Mouse (Mus musculus): ENCODE data around the gene Zcchc10. TPM values are rescaled to one million over a fixed set of nuclear protein-coding genes. Genes with fewer than 3 reads are reported as not detected.

Zcchc10 gene
- polyA plus RNA-seq, 1 experiment from 2014 or later, result 24.6 TPM

DNA sequence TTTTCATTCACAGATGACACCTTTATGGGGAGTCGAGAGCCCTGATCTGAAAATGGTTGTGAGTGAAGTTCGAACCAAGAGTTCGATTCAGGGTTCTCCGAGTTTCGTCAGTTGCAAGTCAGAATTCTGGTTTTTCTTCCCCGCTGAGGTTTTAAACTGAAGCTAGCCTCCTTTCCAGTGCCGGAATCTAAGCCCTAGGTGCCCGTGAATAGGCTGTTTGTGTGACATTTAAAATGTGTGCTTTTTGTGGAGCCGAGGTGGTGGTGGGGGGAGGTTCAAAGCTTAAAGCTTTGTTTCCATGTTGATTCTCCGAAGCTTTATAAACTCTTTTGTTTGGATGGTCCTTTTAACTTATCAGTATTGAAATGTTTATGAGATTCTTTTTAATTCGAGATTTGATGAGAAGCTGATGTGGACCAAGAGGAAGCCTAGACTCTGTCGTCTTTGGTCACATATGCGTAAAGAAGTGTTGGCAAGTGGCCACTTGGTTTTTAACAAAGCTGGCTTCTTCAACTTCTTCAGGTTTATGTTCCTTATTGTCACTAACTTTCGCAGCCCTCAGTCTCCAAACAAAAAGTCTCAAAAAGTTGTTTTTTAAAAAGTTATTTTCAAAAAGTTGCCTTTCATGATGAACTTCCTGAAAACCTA, 27.6 kb downstream of the Zcchc10 start:
- peak overlapping the region; percentile 98 for H3K27ac ChIP-seq (replicated peaks)
- DNase-seq (ENCODE audit: low spot score), result no peak
- peaks cover 17% of the 10 kb centered on the region for H3K4me1 ChIP-seq
- H3K4me3 ChIP-seq, result peak overlapping the region; percentile 97
- H3K36me3 ChIP-seq, result peaks cover 29% of the 10 kb centered on the region
- no peaks in the 10 kb centered on the region for H3K9me3 ChIP-seq (replicated peaks)
- 4% methylated on average over 14 of the region's 14 CpGs for WGBS
- no peaks in the 10 kb centered on the region; the same call in 1 of the 2 replicates for H3K27me3 ChIP-seq (ENCODE audit: low read depth, poor library complexity, severe bottlenecking)

DNA sequence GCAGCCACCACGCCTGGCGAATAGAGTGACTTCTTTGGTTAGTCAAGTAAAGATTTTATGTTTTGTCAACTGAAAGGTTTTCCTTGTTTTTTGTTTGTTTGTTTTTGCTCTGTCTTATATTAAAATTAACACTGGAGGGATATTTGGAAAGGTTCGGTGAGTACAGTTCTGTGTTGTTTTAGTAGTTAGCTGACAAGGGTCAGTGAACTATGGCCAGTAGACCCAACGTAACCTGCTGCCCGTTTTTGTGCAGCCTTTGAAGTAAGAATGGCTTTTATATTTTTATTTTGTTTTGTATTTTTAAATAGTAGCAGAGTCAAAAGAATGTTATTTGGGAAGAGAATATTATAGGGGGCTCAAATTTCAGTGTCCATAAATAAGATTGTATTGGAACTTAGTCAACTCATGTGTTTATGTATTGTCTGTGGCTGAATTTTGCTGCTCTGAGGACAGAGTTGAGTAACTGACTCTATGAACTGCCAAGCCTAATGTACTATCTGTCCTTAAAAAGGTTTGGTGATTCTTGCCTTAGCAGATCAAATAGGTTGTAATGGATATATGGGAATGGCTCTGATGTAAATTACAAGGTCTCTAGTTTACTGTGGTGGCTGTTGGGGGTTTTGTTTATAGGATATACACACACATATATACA, 34.2 kb downstream of the Zcchc10 start:
- Histone ChIP-seq H3K27me3 (ENCODE audit: low read depth, poor library complexity, severe bottlenecking) (no peaks in the 10 kb centered on the region), H3K4me1 (no peaks in the 10 kb centered on the region), H3K9me3 (replicated peaks) (no peaks in the 10 kb centered on the region), H3K36me3 (peaks cover 73% of the 10 kb centered on the region), H3K27ac (replicated peaks) (no peak overlapping the region), H3K4me3 (no peak overlapping the region)
- no peak for DNase-seq (ENCODE audit: low spot score)
- 93% methylated on average over 5 of the region's 5 CpGs for WGBS

DNA sequence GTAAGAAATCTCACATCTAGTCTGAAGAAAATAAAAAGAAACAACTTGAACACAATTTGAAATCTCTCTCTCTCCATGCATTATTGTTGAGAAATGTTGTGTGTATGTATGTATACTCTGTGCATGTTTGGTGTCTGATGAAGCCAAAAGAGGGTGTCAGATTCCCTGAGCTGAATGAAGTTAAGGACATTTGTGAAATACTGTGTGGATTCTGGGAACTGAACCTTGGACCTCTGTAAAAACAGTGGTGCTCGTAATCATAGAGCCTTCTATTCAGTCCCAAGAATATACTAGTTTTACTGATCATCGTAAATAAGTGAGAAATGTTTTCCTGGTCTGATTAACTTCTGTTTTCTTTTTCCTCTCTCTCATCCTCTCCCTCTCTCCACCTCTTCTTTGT, 42.6 kb downstream of the Zcchc10 start:
- no peak overlapping the region for H3K27ac ChIP-seq (replicated peaks)
- H3K9me3 ChIP-seq (replicated peaks), result no peaks in the 10 kb centered on the region
- no peaks in the 10 kb centered on the region for H3K27me3 ChIP-seq (ENCODE audit: low read depth, poor library complexity, severe bottlenecking)
- 94% methylated on average over 2 of the region's 2 CpGs for WGBS
- H3K36me3 ChIP-seq, result peaks cover 48% of the 10 kb centered on the region
- H3K4me3 ChIP-seq, result no peak overlapping the region
- no peaks in the 10 kb centered on the region for H3K4me1 ChIP-seq
- no peak for DNase-seq (ENCODE audit: low spot score)

DNA sequence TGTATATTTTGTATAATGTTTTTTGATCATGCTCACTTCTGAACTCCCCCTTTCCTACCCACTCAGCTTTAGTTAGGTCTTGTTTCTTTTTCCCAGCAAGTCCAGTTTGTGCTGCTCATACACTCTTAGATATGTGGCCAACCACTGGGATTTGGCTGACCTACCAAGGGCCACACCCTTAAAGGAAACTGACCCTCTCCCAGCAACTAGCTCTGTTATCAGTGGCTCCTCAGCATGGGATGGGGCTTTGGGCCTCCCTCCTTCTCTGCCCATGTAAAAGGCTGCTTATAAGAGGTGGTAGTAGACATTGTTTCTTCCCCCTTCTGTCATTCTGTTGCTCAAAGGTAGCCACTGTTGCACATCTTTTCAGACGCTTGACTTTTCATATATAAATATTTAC, 54.4 kb downstream of the Zcchc10 start:
- no peak overlapping the region for H3K4me3 ChIP-seq
- peaks cover 90% of the 10 kb centered on the region for H3K36me3 ChIP-seq
- WGBS, result 91% methylated on average over 1 of the region's 1 CpGs
- no peaks in the 10 kb centered on the region for H3K27me3 ChIP-seq (ENCODE audit: low read depth, poor library complexity, severe bottlenecking)
- H3K4me1 ChIP-seq, result no peaks in the 10 kb centered on the region
- H3K27ac ChIP-seq (replicated peaks), result no peak overlapping the region
- no peak for DNase-seq (ENCODE audit: low spot score)
- no peaks in the 10 kb centered on the region for H3K9me3 ChIP-seq (replicated peaks)

Other genes with a start within 250 kb of the Zcchc10 start
- gene Hspa4, start 24.2 kb upstream of the Zcchc10 start, polyA plus RNA-seq (2016; fragmentation: Nextera tagmentation; extraction: Ambion mirVana), result 106 and 116 TPM in 2 replicates
- gene Aff4, start 26.2 kb downstream of the Zcchc10 start, polyA plus RNA-seq (2016; fragmentation: Nextera tagmentation; extraction: Ambion mirVana), result 27.7 and 40.8 TPM in 2 replicates
- gene Leap2, start 98.5 kb downstream of the Zcchc10 start, polyA plus RNA-seq (2016; fragmentation: Nextera tagmentation; extraction: Ambion mirVana), result not detected in 2 replicates
- 597 and 602 TPM in 2 replicates for gene Uqcrq, start 106.2 kb downstream of the Zcchc10 start, polyA plus RNA-seq (2016; fragmentation: Nextera tagmentation; extraction: Ambion mirVana)
- 2.1 and 2.7 TPM in 2 replicates for gene Gdf9, start 106.3 kb downstream of the Zcchc10 start, polyA plus RNA-seq (2016; fragmentation: Nextera tagmentation; extraction: Ambion mirVana)
- not detected in 2 replicates for gene Gm10447, start 132.4 kb downstream of the Zcchc10 start, polyA plus RNA-seq (2016; fragmentation: Nextera tagmentation; extraction: Ambion mirVana)
- gene Shroom1, start 132.5 kb downstream of the Zcchc10 start, polyA plus RNA-seq (2016; fragmentation: Nextera tagmentation; extraction: Ambion mirVana), result 1.8 and 2.1 TPM in 2 replicates
- not detected in 2 replicates for gene Gm9837, start 145.8 kb downstream of the Zcchc10 start, polyA plus RNA-seq (2016; fragmentation: Nextera tagmentation; extraction: Ambion mirVana)
- gene Gm9945, start 155.5 kb downstream of the Zcchc10 start, polyA plus RNA-seq (2016; fragmentation: Nextera tagmentation; extraction: Ambion mirVana), result not detected in 2 replicates
- 0.19 and 0.26 TPM in 2 replicates for gene Sowaha, start 155.6 kb downstream of the Zcchc10 start, polyA plus RNA-seq (2016; fragmentation: Nextera tagmentation; extraction: Ambion mirVana)
- gene Sept8, start 194.6 kb downstream of the Zcchc10 start, polyA plus RNA-seq (2016; fragmentation: Nextera tagmentation; extraction: Ambion mirVana), result 17.3 and 18.0 TPM in 2 replicates
- gene Kif3a, start 242.7 kb downstream of the Zcchc10 start, polyA plus RNA-seq (2016; fragmentation: Nextera tagmentation; extraction: Ambion mirVana), result 77.3 and 94.6 TPM in 2 replicates